Mouse (Mus musculus) midbrain, embryonic 14.5 days (tissue): ENCODE measurements at regions not wholly inside any gene's neighbourhood (a gene's known extent, or its start where the extent isn't known, plus 50 kb on each side); places are given as distances from the start of the nearest gene placed in this dataset.
"Not testable (repeated sequence)": the region's sequence is repeated elsewhere in the genome, so short reads cannot be mapped to it uniquely, and the experiment has no call there.

Experiments used
- ATAC-seq: fragments of 200-750 bp; cut with Nextera tagmentation; 2 replicates; pipeline ENCODE4 v1.8.0; 2017; ENCODE audit warnings: moderate number of reproducible peaks, moderate library complexity; ENCODE audit not compliant: low FRiP score, low TSS enrichment
- DNase-seq: peaks from one replicate; pipeline ENCODE4 v3.0.0-alpha.2; 2015
- H3K27ac ChIP-seq: fragments of 300-500 bp; sonication (generic); replicated peaks from 2 replicates; pipeline ENCODE4 v1.5.1; 2014; ENCODE audit warnings: mild to moderate bottlenecking, low read depth, low read length, moderate library complexity
- H3K27me3 ChIP-seq: fragments of 300-500 bp; sonication (generic); 2 replicates; pipeline ENCODE4 v1.6.1; 2014; ENCODE audit warnings: low read length, control low read depth, mixed read lengths; ENCODE audit not compliant: control insufficient read depth, insufficient read depth
- H3K36me3 ChIP-seq: fragments of 300-500 bp; sonication (generic); 2 replicates; pipeline ENCODE4 v1.6.1; 2014; ENCODE audit warnings: low read length, control low read depth; ENCODE audit not compliant: control insufficient read depth, insufficient read depth
- H3K4me1 ChIP-seq: fragments of 300-500 bp; sonication (generic); 2 replicates; pipeline ENCODE4 v1.6.1; 2014; ENCODE audit warnings: mild to moderate bottlenecking, antibody characterized with exemption, low read length, control low read depth; ENCODE audit not compliant: control insufficient read depth, insufficient read depth
- H3K4me2 ChIP-seq: fragments of 300-500 bp; sonication (generic); 2 replicates; pipeline ENCODE4 v1.6.1; 2014; ENCODE audit warnings: mild to moderate bottlenecking, low read length, moderate library complexity
- H3K4me3 ChIP-seq: fragments of 300-500 bp; sonication (generic); replicated peaks from 2 replicates; pipeline ENCODE4 v1.5.1; 2014; ENCODE audit warnings: low read depth, low read length
- H3K9ac ChIP-seq: fragments of 300-500 bp; sonication (generic); replicated peaks from 2 replicates; pipeline ENCODE4 v1.6.1; 2014; ENCODE audit warnings: mild to moderate bottlenecking, low read length, moderate library complexity
- H3K9me3 ChIP-seq: fragments of 300-500 bp; sonication (generic); 2 replicates; pipeline ENCODE4 v1.6.1; 2016; ENCODE audit warnings: low read length, control low read depth, mixed read lengths; ENCODE audit not compliant: control insufficient read depth
- WGBS: fragments of 180-500 bp; shearing (Covaris S2); extraction: QIAGEN DNeasy Blood & Tissue Kit; methylation state at CpG from one replicate; pipeline ENCODE4 v1.1.7; 2014; 5-methylcytosine and 5-hydroxymethylcytosine counted together

DNA sequence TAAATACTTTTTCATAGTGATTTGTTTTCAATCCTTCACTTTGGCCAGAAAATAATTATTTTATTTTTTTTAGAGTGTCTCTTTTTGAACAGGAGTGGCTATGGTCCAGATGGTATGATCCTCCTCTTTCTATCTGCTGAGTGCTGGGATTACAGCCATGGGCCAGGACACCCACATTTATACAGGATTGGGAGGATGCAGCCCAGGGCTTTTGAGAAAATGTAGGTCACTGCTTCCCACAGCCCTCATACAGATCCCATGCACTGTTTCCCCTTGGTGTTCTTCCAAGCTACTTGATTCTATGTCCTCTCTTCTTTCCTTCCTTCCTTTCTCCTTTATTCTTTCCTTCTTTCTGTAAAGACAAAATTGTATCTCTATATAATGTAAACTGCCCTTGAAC lies 70.5 kb upstream of the Alkbh8 start:
- Histone ChIP-seq H3K27me3 (no peaks in the 10 kb centered on the region), H3K9me3 (peaks cover 41% of the 10 kb centered on the region), H3K4me1 (no peaks in the 10 kb centered on the region), H3K36me3 (no peaks in the 10 kb centered on the region), H3K4me3 (no peak overlapping the region), H3K9ac (no peak overlapping the region), H3K4me2 (no peak overlapping the region), H3K27ac (no peak overlapping the region)
- ATAC-seq (no peak), DNase-seq (no peak)

DNA sequence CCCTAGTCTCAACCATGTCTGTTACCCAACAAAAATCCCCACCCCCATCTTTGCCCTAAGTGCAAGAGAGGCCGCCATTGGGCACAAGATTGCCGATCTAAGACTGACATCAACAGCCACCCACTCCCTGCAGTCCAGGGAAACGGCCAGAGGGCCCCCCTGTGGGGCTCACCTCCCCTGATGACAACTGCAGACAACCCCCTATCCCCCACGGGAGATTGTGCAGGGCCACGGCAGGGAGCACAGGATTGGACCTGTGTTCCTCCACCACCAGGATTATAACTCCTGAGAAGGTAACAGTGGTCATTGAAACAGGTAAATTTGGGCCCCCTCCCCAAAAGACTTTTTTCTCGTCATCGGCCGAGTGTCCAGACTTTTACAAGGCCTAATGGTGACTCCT lies 54.4 kb upstream of the Alkbh8 start:
- not testable (repeated sequence) for H3K27ac ChIP-seq, DNase-seq, H3K36me3 ChIP-seq, H3K4me2 ChIP-seq, H3K9me3 ChIP-seq, ATAC-seq, H3K27me3 ChIP-seq, H3K4me3 ChIP-seq, H3K9ac ChIP-seq, H3K4me1 ChIP-seq
- 84% methylated on average over 8 of the region's 8 CpGs for WGBS

DNA sequence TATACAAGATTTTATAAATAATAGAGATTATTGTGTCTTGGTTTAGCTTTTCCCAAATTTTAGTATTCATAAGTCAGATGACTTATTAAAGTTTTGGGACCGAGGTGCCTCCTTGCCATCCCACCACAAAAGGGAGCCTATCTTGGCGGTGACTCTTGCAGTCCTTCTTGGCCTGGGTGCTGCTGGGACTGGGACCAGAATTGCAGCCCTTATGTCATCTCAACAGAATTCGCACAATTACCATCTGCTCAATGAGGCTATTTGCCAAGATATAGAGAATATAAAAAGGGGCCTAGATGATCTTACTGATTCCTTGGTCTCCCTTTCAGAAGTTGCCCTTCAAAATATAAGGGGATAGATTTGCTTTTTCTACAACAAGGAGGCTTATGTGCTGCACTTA lies 53.0 kb upstream of the Alkbh8 start:
- not testable (repeated sequence) for H3K36me3 ChIP-seq, H3K27ac ChIP-seq, H3K4me1 ChIP-seq, H3K4me3 ChIP-seq, H3K4me2 ChIP-seq, DNase-seq, H3K27me3 ChIP-seq, H3K9me3 ChIP-seq, ATAC-seq, H3K9ac ChIP-seq
- 91% methylated on average over 3 of the region's 3 CpGs for WGBS

DNA sequence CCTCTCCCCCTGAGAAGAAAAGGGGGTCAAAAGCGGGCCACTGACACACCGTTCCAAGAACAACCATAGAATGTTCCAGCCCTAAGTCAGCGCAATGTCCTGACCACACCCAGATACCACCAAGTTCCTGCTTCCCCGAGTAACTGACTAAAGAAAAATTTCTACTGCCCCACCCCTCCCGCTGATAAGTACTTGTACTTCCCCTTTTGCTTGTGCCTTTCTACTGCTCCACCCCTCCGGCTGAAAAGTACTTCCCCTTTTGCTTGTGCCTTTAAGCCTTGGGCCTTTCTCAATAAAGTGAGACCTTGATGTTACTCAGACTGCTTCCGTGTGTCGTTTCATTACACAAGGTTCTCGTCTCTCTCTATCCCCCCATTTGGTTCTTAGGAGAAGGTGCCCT lies 51.6 kb upstream of the Alkbh8 start:
- ATAC-seq, H3K4me2 ChIP-seq, H3K4me1 ChIP-seq, H3K27ac ChIP-seq, DNase-seq, H3K4me3 ChIP-seq, H3K9me3 ChIP-seq, H3K9ac ChIP-seq, H3K36me3 ChIP-seq, H3K27me3 ChIP-seq: not testable (repeated sequence)
- 92% methylated on average over 9 of the region's 9 CpGs for WGBS
